Mouse (Mus musculus) thymus, adult 2 months (tissue): ENCODE measurements around the gene Ccng1.

ENCODE experiments used
- CTCF ChIP-seq: fragments of 200-500 bp; IDR thresholded peaks from 2 replicates; pipeline ENCODE4 v1.5.1; 2012; ENCODE audit warnings: mild to moderate bottlenecking, control low read depth, low read length, moderate library complexity, borderline replicate concordance; ENCODE audit not compliant: control insufficient read depth, poor library complexity, insufficient read depth; ENCODE audit errors: extremely low read depth
- POLR2A ChIP-seq: fragments of 200-500 bp; IDR thresholded peaks from 2 replicates; pipeline ENCODE4 v1.6.1; 2012; ENCODE audit warnings: mild to moderate bottlenecking, low read length, control low read depth, moderate library complexity; ENCODE audit not compliant: control insufficient read depth, poor library complexity, insufficient read depth; ENCODE audit errors: extremely low read depth

DNA sequence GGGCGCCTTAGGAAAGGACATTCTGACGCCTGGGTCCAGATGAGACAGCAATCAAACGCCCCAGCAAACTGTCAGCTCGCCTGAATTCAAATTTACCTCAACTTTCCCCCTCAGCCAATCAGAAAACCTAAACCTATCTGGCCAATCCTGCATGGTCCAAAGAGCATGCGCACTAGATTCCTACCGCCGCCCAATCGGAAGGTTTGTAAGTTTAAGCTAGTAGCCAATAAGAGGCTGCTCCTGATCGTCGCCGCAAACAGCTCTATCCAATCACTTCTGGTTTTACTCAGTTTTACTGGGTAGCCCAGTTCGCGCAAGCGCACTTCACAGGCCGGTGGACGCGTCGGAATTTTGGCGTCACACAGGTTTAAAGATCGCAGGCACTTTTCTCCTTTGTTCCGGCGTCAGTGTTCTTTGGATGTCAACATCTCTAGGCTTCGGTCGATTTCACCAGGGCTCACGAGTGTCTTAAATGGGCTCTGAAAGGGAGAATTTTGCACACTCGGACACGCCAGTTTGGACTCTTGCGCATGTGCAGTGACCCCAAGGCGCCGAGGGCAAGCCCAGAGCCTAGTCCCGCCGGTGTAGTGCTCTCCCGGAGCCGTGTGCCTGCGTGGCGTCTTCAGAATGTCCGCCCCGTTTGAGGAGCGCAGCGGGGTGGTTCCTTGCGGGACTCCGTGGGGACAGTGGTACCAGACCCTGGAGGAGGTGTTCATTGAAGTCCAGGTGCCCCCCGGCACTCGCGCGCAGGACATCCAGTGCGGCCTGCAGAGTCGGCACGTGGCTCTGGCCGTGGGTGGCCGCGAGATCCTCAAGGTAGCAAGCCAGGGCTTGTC is 21.6 kb downstream of the Ccng1 start, which contains the start of the genes Hmmr and Nudcd2:
- TF ChIP-seq CTCF (no peak), POLR2A (peak; percentile 40)
